9 mouse cellular contexts compared by ENCODE assay signal in the genomic region with DNA sequence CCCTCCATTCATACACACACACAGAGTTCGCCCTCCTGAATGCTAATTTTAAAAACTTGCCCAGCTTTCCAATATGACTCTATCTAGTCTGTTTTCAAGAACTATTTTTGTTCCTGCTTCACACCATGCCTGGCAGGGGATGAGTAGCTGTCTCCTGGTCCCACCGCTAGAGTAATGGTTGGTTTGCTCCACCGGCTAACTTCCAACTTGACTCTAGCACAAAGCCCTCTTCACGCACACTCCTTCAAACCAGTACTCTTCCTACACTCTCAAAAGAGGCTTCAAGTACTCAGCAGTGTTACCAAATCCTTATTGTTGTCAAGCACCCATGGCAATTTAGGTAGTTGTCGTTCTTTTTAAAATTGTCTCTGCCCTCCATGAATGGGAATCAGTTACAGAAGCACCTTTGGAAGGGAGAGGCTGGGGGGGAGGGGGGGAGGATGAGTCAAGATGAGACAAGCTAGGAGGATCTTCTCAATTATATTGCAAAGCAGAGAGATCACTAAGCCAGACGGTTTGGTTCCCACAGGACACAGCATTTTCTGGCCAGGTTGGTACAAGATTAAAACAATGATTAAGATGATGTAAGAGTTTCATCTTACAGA. TPM values are rescaled to one million over a fixed set of nuclear protein-coding genes. Genes with fewer than 3 reads are reported as not detected.
DNase-seq lines count a peak whose midpoint lies in the region; ATAC-seq and TF ChIP-seq lines count a peak whose summit lies in the region.
"Had no signal": no experiment of that assay in that cellular context is flagged by ENCODE, and none has a peak within 500 bp of the region (broad histone marks: within the 10 kb centered on the region; RNA-seq: fewer than 3 reads in every experiment).

No protein-coding gene starts in this region.

- WGBS in limb, embryonic 12.5 days, result 82% methylated on average over 6 of the region's 6 CpGs
- 79% methylated on average over 6 of the region's 6 CpGs for WGBS in limb, embryonic 10.5 days
- 73% methylated on average over 6 of the region's 6 CpGs for WGBS in limb, embryonic 14.5 days
- WGBS in neural tube, embryonic 13.5 days, result 38% methylated on average over 6 of the region's 6 CpGs
- WGBS in kidney, embryonic 14.5 days, result 86% methylated on average over 6 of the region's 6 CpGs

- peaks cover 58% of the 10 kb centered on the region for H3K27me3 ChIP-seq in limb, embryonic 12.5 days
- peaks cover 64% of the 10 kb centered on the region for H3K27me3 ChIP-seq in limb, embryonic 10.5 days (ENCODE audit: low read depth, poor library complexity, severe bottlenecking)
- H3K27me3 ChIP-seq in limb, embryonic 14.5 days (ENCODE audit: control insufficient read depth, insufficient read depth, low read length), result peaks cover 18% of the 10 kb centered on the region; the same call in 1 of the 2 replicates
- H3K27me3 ChIP-seq in neural tube, embryonic 13.5 days, result no peaks in the 10 kb centered on the region
- peaks cover 26% of the 10 kb centered on the region for H3K27me3 ChIP-seq in kidney, embryonic 14.5 days (ENCODE audit: control insufficient read depth, insufficient read depth, low read length)

- H3K27ac ChIP-seq in limb, embryonic 12.5 days, result no peak overlapping the region
- H3K27ac ChIP-seq in limb, embryonic 10.5 days, result no peak overlapping the region
- no peak overlapping the region for H3K27ac ChIP-seq in limb, embryonic 14.5 days (replicated peaks; ENCODE audit: low read depth, low read length)
- no peak overlapping the region for H3K27ac ChIP-seq in neural tube, embryonic 13.5 days (replicated peaks)
- no peak overlapping the region for H3K27ac ChIP-seq in kidney, embryonic 14.5 days (ENCODE audit: low read depth, low read length)

- H3K9ac ChIP-seq in limb, embryonic 12.5 days (replicated peaks), result no peak overlapping the region
- no peak overlapping the region for H3K9ac ChIP-seq in limb, embryonic 14.5 days (ENCODE audit: low read depth, low read length, severe bottlenecking)
- H3K9ac ChIP-seq in neural tube, embryonic 13.5 days, result peak overlapping the region; percentile 98
- no peak overlapping the region for H3K9ac ChIP-seq in kidney, embryonic 14.5 days (ENCODE audit: low read depth, low read length)

- no peaks in the 10 kb centered on the region for H3K36me3 ChIP-seq in limb, embryonic 12.5 days
- no peaks in the 10 kb centered on the region for H3K36me3 ChIP-seq in limb, embryonic 10.5 days
- H3K36me3 ChIP-seq in limb, embryonic 14.5 days (ENCODE audit: control insufficient read depth, insufficient read depth, low read length), result no peaks in the 10 kb centered on the region
- no peaks in the 10 kb centered on the region for H3K36me3 ChIP-seq in neural tube, embryonic 13.5 days
- no peaks in the 10 kb centered on the region for H3K36me3 ChIP-seq in kidney, embryonic 14.5 days (ENCODE audit: control insufficient read depth, insufficient read depth, low read length)

- no peak for DNase-seq in limb, embryonic 10.5 days (ENCODE audit: low spot score)
- peak; percentile 47 for DNase-seq in fat pad, adult 2 months (ENCODE audit: extremely low read depth, low read depth, low spot score)
- DNase-seq in limb, embryonic 14.5 days (ENCODE audit: low spot score), result no peak
- no peak for DNase-seq in gastrocnemius, postnatal 25 days
- no peak for DNase-seq in kidney, postnatal 4 days
- DNase-seq: adrenal gland, postnatal 36 days had no signal

- peak overlapping the region; percentile 82; the same call in 1 of the 2 replicates for H3K4me3 ChIP-seq in limb, embryonic 12.5 days (replicated peaks)
- no peak overlapping the region for H3K4me3 ChIP-seq in limb, embryonic 10.5 days
- peak overlapping the region; percentile 75; the same call in 1 of the 2 replicates for H3K4me3 ChIP-seq in limb, embryonic 14.5 days (replicated peaks; ENCODE audit: low read length)
- peak overlapping the region; percentile 94 for H3K4me3 ChIP-seq in neural tube, embryonic 13.5 days
- H3K4me3 ChIP-seq in kidney, embryonic 14.5 days (ENCODE audit: low read length), result no peak overlapping the region

- H3K9me3 ChIP-seq in limb, embryonic 12.5 days, result no peaks in the 10 kb centered on the region
- H3K9me3 ChIP-seq in limb, embryonic 10.5 days (replicated peaks), result no peaks in the 10 kb centered on the region
- no peaks in the 10 kb centered on the region for H3K9me3 ChIP-seq in limb, embryonic 14.5 days (ENCODE audit: control insufficient read depth, low read length)
- H3K9me3 ChIP-seq in neural tube, embryonic 13.5 days, result no peaks in the 10 kb centered on the region
- H3K9me3 ChIP-seq in kidney, embryonic 14.5 days (ENCODE audit: control insufficient read depth, low read length), result no peaks in the 10 kb centered on the region

- H3K4me2 ChIP-seq in limb, embryonic 12.5 days, result peak overlapping the region; percentile 94
- peak overlapping the region; percentile 96 for H3K4me2 ChIP-seq in limb, embryonic 14.5 days (replicated peaks; ENCODE audit: low read depth, low read length, severe bottlenecking)
- peak overlapping the region; percentile 88 for H3K4me2 ChIP-seq in neural tube, embryonic 13.5 days
- H3K4me2 ChIP-seq in kidney, embryonic 14.5 days (replicated peaks; ENCODE audit: low read depth, low read length), result no peak overlapping the region

- TF ChIP-seq POLR2A in limb, embryonic 14.5 days (IDR thresholded peaks at IDR 0.05; ENCODE audit: borderline replicate concordance, extremely low read depth, insufficient read depth, insufficient read length), result no peak

- no peak for ATAC-seq in limb, embryonic 12.5 days (ENCODE audit: insufficient number of reproducible peaks, insufficient read depth, low FRiP score, low TSS enrichment, low read depth)
- ATAC-seq in limb, embryonic 14.5 days (ENCODE audit: low FRiP score, low read depth), result no peak
- ATAC-seq in neural tube, embryonic 13.5 days (ENCODE audit: low read depth), result no peak
- no peak for ATAC-seq in kidney, embryonic 14.5 days (ENCODE audit: low FRiP score, low TSS enrichment)

- peaks cover 16% of the 10 kb centered on the region; the same call in 1 of the 2 replicates for H3K4me1 ChIP-seq in limb, embryonic 12.5 days (replicated peaks)
- H3K4me1 ChIP-seq in limb, embryonic 10.5 days, result peaks cover 24% of the 10 kb centered on the region
- H3K4me1 ChIP-seq in limb, embryonic 14.5 days (ENCODE audit: control insufficient read depth, insufficient read depth, low read length), result peaks cover 12% of the 10 kb centered on the region
- peaks cover 56% of the 10 kb centered on the region for H3K4me1 ChIP-seq in neural tube, embryonic 13.5 days (replicated peaks)
- H3K4me1 ChIP-seq in kidney, embryonic 14.5 days (ENCODE audit: control insufficient read depth, insufficient read depth, low read length), result peaks cover 11% of the 10 kb centered on the region

RNA-seq across cellular contexts. Expression of a gene that starts 2.6 kb away (rescaled TPM):
- 5.0 and 5.1 TPM in 2 replicates for polyA plus RNA-seq in limb, embryonic 12.5 days (2016; fragmentation: Nextera tagmentation; extraction: Ambion mirVana)
- polyA plus RNA-seq in limb, embryonic 10.5 days (2016; fragmentation: Nextera tagmentation; extraction: Ambion mirVana), result 1.7 and 1.8 TPM in 2 replicates
- polyA plus RNA-seq in limb, embryonic 14.5 days (2012; rRNA removed), result 16.6 and 22.5 TPM in 2 replicates
- 6.4 and 8.5 TPM in 2 replicates for polyA plus RNA-seq in limb, embryonic 14.5 days (2014; fragmentation: Nextera tagmentation; extraction: Ambion mirVana)
- 13.4 TPM in 2 replicates for polyA plus RNA-seq in neural tube, embryonic 13.5 days (2015; fragmentation: Nextera tagmentation; extraction: Ambion mirVana)
- total RNA-seq in gastrocnemius, postnatal 25 days (2021), result 10 to 100 TPM; 11.3 to 14.9 TPM
- 2.3 and 2.8 TPM in 2 replicates for polyA plus RNA-seq in kidney, embryonic 14.5 days (2014; fragmentation: Nextera tagmentation; extraction: Ambion mirVana)

Comparison
In these comparisons a context has a peak if more than half of its experiments do, and no peak if none do; other contexts are left out.
1. H3K4me3 ChIP-seq: peak in limb, embryonic 12.5 days (single experiment), limb, embryonic 14.5 days (single experiment) and neural tube, embryonic 13.5 days (single experiment); none in limb, embryonic 10.5 days (single experiment) and kidney, embryonic 14.5 days (single experiment).